Comparison of ENCODE assay signal across 7 mouse cellular contexts in genomic region chr8:106150653-106151000, GRCm38 (mm10). TPM values are rescaled to one million over a fixed set of nuclear protein-coding genes. Genes with fewer than 3 reads are reported as not detected.
DNase-seq lines count a peak whose midpoint lies in the region; ATAC-seq lines count a peak whose summit lies in the region.

No protein-coding gene starts in this region.

- peak overlapping the region; percentile 78 for H3K4me2 ChIP-seq in forebrain, embryonic 13.5 days
- peak overlapping the region; percentile 72 for H3K4me2 ChIP-seq in liver, embryonic 11.5 days
- H3K4me2 ChIP-seq in stomach, embryonic 16.5 days (ENCODE audit: low read depth, low read length) = peak overlapping the region; percentile 69

- peak; percentile 10 for DNase-seq in retina, embryonic 14.5 days (ENCODE audit: low spot score)
- no peak for DNase-seq in retina, postnatal 1 day
- no peak for DNase-seq in liver, embryonic 11.5 days (ENCODE audit: low spot score)
- DNase-seq in left cerebral cortex, postnatal 10 days (ENCODE audit: extremely low spot score in 1 of 2, low spot score in 2 of 2) = no peak
- no peak for DNase-seq in adrenal gland, postnatal 14 days

- H3K9ac ChIP-seq in forebrain, embryonic 13.5 days = peak overlapping the region; percentile 79
- peak overlapping the region; percentile 73 for H3K9ac ChIP-seq in liver, embryonic 11.5 days (ENCODE audit: low read depth, low read length)
- peak overlapping the region; percentile 76 for H3K9ac ChIP-seq in stomach, embryonic 16.5 days (ENCODE audit: low read length)

- intact Hi-C loops in left cerebral cortex, postnatal 10 days (cut with DNase I) = no loop called here

- ATAC-seq in forebrain, embryonic 13.5 days = no peak
- peak; percentile 55 for ATAC-seq in liver, embryonic 11.5 days (replicated peaks; ENCODE audit: low FRiP score)
- no peak; the same call in 1 of the 2 replicates for ATAC-seq in stomach, embryonic 16.5 days (ENCODE audit: insufficient read depth, low FRiP score)

- H3K27me3 ChIP-seq in forebrain, embryonic 13.5 days = no peaks in the 10 kb centered on the region
- H3K27me3 ChIP-seq in liver, embryonic 11.5 days (replicated peaks; ENCODE audit: control insufficient read depth, insufficient read depth, low read length) = no peaks in the 10 kb centered on the region
- H3K27me3 ChIP-seq in stomach, embryonic 16.5 days (ENCODE audit: control insufficient read depth, insufficient read depth, low read length) = no peaks in the 10 kb centered on the region

- peaks cover 11% of the 10 kb centered on the region; the same call in 1 of the 2 replicates for H3K36me3 ChIP-seq in forebrain, embryonic 13.5 days (ENCODE audit: poor library complexity, severe bottlenecking)
- no peaks in the 10 kb centered on the region; the same call in 1 of the 2 replicates for H3K36me3 ChIP-seq in liver, embryonic 11.5 days (ENCODE audit: control insufficient read depth, insufficient read depth, low read length)
- H3K36me3 ChIP-seq in stomach, embryonic 16.5 days (ENCODE audit: control insufficient read depth, insufficient read depth, low read length) = no peaks in the 10 kb centered on the region

- H3K4me1 ChIP-seq in forebrain, embryonic 13.5 days = peaks cover 8% of the 10 kb centered on the region
- H3K4me1 ChIP-seq in liver, embryonic 11.5 days (replicated peaks; ENCODE audit: control insufficient read depth, insufficient read depth, low read length) = peaks cover 18% of the 10 kb centered on the region
- peaks cover 8% of the 10 kb centered on the region for H3K4me1 ChIP-seq in stomach, embryonic 16.5 days (ENCODE audit: control insufficient read depth, insufficient read depth, low read length)

- peak overlapping the region; percentile 83 for H3K4me3 ChIP-seq in forebrain, embryonic 13.5 days
- H3K4me3 ChIP-seq in liver, embryonic 11.5 days (ENCODE audit: low read depth, low read length) = peak overlapping the region; percentile 68
- H3K4me3 ChIP-seq in stomach, embryonic 16.5 days (replicated peaks; ENCODE audit: low read length) = peak overlapping the region; percentile 67

- H3K27ac ChIP-seq in forebrain, embryonic 13.5 days = 0 out of 2 replicates have a peak overlapping the region, but pooled peaks have one; percentile 19
- no peak overlapping the region for H3K27ac ChIP-seq in liver, embryonic 11.5 days (ENCODE audit: low read depth, low read length)
- no peak overlapping the region for H3K27ac ChIP-seq in stomach, embryonic 16.5 days (ENCODE audit: low read length)

- no peaks in the 10 kb centered on the region for H3K9me3 ChIP-seq in forebrain, embryonic 13.5 days (replicated peaks)
- no peaks in the 10 kb centered on the region for H3K9me3 ChIP-seq in liver, embryonic 11.5 days (ENCODE audit: control insufficient read depth, low read length)
- H3K9me3 ChIP-seq in stomach, embryonic 16.5 days (replicated peaks; ENCODE audit: control insufficient read depth, low read length) = no peaks in the 10 kb centered on the region

- WGBS in forebrain, embryonic 13.5 days = 20% methylated on average over 8 of the region's 8 CpGs
- WGBS in liver, embryonic 11.5 days = 10% methylated on average over 8 of the region's 8 CpGs
- 16% methylated on average over 8 of the region's 8 CpGs for WGBS in stomach, embryonic 16.5 days

RNA-seq across cellular contexts. Expression of gene Pla2g15, which starts 0.4 kb away (rescaled TPM):
- 12.9 and 14.3 TPM in 2 replicates for polyA plus RNA-seq in forebrain, embryonic 13.5 days (2015; fragmentation: Nextera tagmentation; extraction: Ambion mirVana)
- 9.2 and 9.6 TPM in 2 replicates for polyA plus RNA-seq in liver, embryonic 11.5 days (2014; fragmentation: Nextera tagmentation; extraction: Ambion mirVana)
- 13.7 and 14.9 TPM in 2 replicates for polyA plus RNA-seq in stomach, embryonic 16.5 days (2015; fragmentation: Nextera tagmentation; extraction: Ambion mirVana)
- total RNA-seq in left cerebral cortex, postnatal 10 days (2021) = 10 to 100 TPM; 24.6 to 25.3 TPM
- 13.5 and 18.6 TPM in 2 replicates for total RNA-seq in adrenal gland, postnatal 14 days (2021)

RNA-seq across cellular contexts. Expression of gene Esrp2, which starts 13.9 kb away (rescaled TPM):
- polyA plus RNA-seq in forebrain, embryonic 13.5 days (2015; fragmentation: Nextera tagmentation; extraction: Ambion mirVana) = 0.16 and 0.23 TPM in 2 replicates
- 11.6 and 12.7 TPM in 2 replicates for polyA plus RNA-seq in liver, embryonic 11.5 days (2014; fragmentation: Nextera tagmentation; extraction: Ambion mirVana)
- polyA plus RNA-seq in stomach, embryonic 16.5 days (2015; fragmentation: Nextera tagmentation; extraction: Ambion mirVana) = 62.6 and 82.5 TPM in 2 replicates
- total RNA-seq in left cerebral cortex, postnatal 10 days (2021) = not detected
- 5.3 and 8.8 TPM in 2 replicates for total RNA-seq in adrenal gland, postnatal 14 days (2021)

RNA-seq across cellular contexts. Expression of gene Slc7a6, which starts 18.0 kb away (rescaled TPM):
- 77.2 and 77.9 TPM in 2 replicates for polyA plus RNA-seq in forebrain, embryonic 13.5 days (2015; fragmentation: Nextera tagmentation; extraction: Ambion mirVana)
- 46.3 and 52.5 TPM in 2 replicates for polyA plus RNA-seq in liver, embryonic 11.5 days (2014; fragmentation: Nextera tagmentation; extraction: Ambion mirVana)
- 28.7 and 33.2 TPM in 2 replicates for polyA plus RNA-seq in stomach, embryonic 16.5 days (2015; fragmentation: Nextera tagmentation; extraction: Ambion mirVana)
- 10 to 100 TPM; 28.5 to 29.2 TPM for total RNA-seq in left cerebral cortex, postnatal 10 days (2021)
- total RNA-seq in adrenal gland, postnatal 14 days (2021) = 30.3 and 38.3 TPM in 2 replicates

Comparison
In these comparisons a context has a peak if more than half of its experiments do, and no peak if none do; other contexts are left out.
1. RNA of gene Esrp2, which starts 13.9 kb away (polyA plus RNA-seq): 62.6 to 82.5 TPM in stomach, embryonic 16.5 days and 11.6 to 12.7 TPM in liver, embryonic 11.5 days; 0.16 to 0.23 TPM in forebrain, embryonic 13.5 days; every median in the first group is over 10 times any median in the second.
2. Peak in every context shown above with its lines, with median percentiles within 50 percentile points of each other: H3K4me2 ChIP-seq, H3K4me3 ChIP-seq and H3K9ac ChIP-seq.